Mouse (Mus musculus): ENCODE results near the gene Olfr312. TPM values are rescaled to one million over a fixed set of nuclear protein-coding genes. Genes with fewer than 3 reads are reported as not detected.

The Olfr312 gene
- polyA plus RNA-seq, 1 experiment from 2014 or later = not detected

GRCm38 (mm10) chr11:58790646-58791045 is 38.4 kb upstream of the Olfr312 start:
- Histone ChIP-seq H3K9ac (ENCODE audit: low read depth, low read length) (no peak overlapping the region), H3K36me3 (ENCODE audit: control insufficient read depth, insufficient read depth) (no peaks in the 10 kb centered on the region), H3K4me1 (replicated peaks; ENCODE audit: control insufficient read depth, insufficient read depth, low read length) (no peaks in the 10 kb centered on the region), H3K9me3 (ENCODE audit: control insufficient read depth) (no peaks in the 10 kb centered on the region), H3K4me2 (replicated peaks; ENCODE audit: low read depth) (no peak overlapping the region), H3K27ac (ENCODE audit: low read depth, low read length) (no peak overlapping the region), H3K4me3 (ENCODE audit: low read depth, low read length) (no peak overlapping the region), H3K27me3 (replicated peaks; ENCODE audit: control insufficient read depth, insufficient read depth, low read length) (no peaks in the 10 kb centered on the region)
- no peak for TF ChIP-seq CTCF (IDR thresholded peaks at IDR 0.05; ENCODE audit: low read depth)
- WGBS = 70% methylated on average over 6 of the region's 6 CpGs
- ATAC-seq = no peak

- no peak for ATAC-seq
Observed at GRCm38 (mm10) chr11:58795856-58796255, 33.2 kb upstream of the Olfr312 start.

GRCm38 (mm10) chr11:58796850-58797249 is 32.2 kb upstream of the Olfr312 start:
- Histone ChIP-seq H3K27ac (ENCODE audit: low read depth, low read length) (no peak overlapping the region), H3K4me1 (replicated peaks; ENCODE audit: control insufficient read depth, insufficient read depth, low read length) (0 out of 2 replicates have a peak, but pooled peaks cover 2% of the 10 kb centered on the region), H3K27me3 (replicated peaks; ENCODE audit: control insufficient read depth, insufficient read depth, low read length) (no peaks in the 10 kb centered on the region), H3K9me3 (ENCODE audit: control insufficient read depth) (no peaks in the 10 kb centered on the region), H3K9ac (ENCODE audit: low read depth, low read length) (no peak overlapping the region), H3K4me2 (replicated peaks; ENCODE audit: low read depth) (no peak overlapping the region), H3K36me3 (ENCODE audit: control insufficient read depth, insufficient read depth) (no peaks in the 10 kb centered on the region), H3K4me3 (ENCODE audit: low read depth, low read length) (no peak overlapping the region)
- no peak for TF ChIP-seq CTCF (IDR thresholded peaks at IDR 0.05; ENCODE audit: low read depth)
- WGBS = 73% methylated on average over 7 of the region's 7 CpGs
- no peak for ATAC-seq

More at GRCm38 (mm10) chr11:58795856-58796255, 33.2 kb upstream of the Olfr312 start:
- no peaks in the 10 kb centered on the region for H3K9me3 ChIP-seq (ENCODE audit: control insufficient read depth)
- no peaks in the 10 kb centered on the region for H3K27me3 ChIP-seq (replicated peaks; ENCODE audit: control insufficient read depth, insufficient read depth, low read length)
- no peaks in the 10 kb centered on the region for H3K4me1 ChIP-seq (replicated peaks; ENCODE audit: control insufficient read depth, insufficient read depth, low read length)
- H3K4me2 ChIP-seq (replicated peaks; ENCODE audit: low read depth) = no peak overlapping the region
- H3K27ac ChIP-seq (ENCODE audit: low read depth, low read length) = no peak overlapping the region
- no peaks in the 10 kb centered on the region for H3K36me3 ChIP-seq (ENCODE audit: control insufficient read depth, insufficient read depth)
- no peak overlapping the region for H3K9ac ChIP-seq (ENCODE audit: low read depth, low read length)
- peak; percentile 31 for TF ChIP-seq CTCF (IDR thresholded peaks at IDR 0.05; ENCODE audit: low read depth)
- WGBS = 94% methylated on average over 2 of the region's 2 CpGs
- no peak overlapping the region for H3K4me3 ChIP-seq (ENCODE audit: low read depth, low read length)

GRCm38 (mm10) chr11:58799747-58800146 is 29.3 kb upstream of the Olfr312 start:
- no peaks in the 10 kb centered on the region for H3K36me3 ChIP-seq (ENCODE audit: control insufficient read depth, insufficient read depth)
- H3K4me3 ChIP-seq (ENCODE audit: low read depth, low read length) = no peak overlapping the region
- TF ChIP-seq CTCF (IDR thresholded peaks at IDR 0.05; ENCODE audit: low read depth) = no peak
- no peaks in the 10 kb centered on the region for H3K27me3 ChIP-seq (replicated peaks; ENCODE audit: control insufficient read depth, insufficient read depth, low read length)
- no peak overlapping the region for H3K27ac ChIP-seq (ENCODE audit: low read depth, low read length)
- ATAC-seq = no peak
- no peaks in the 10 kb centered on the region for H3K9me3 ChIP-seq (ENCODE audit: control insufficient read depth)
- H3K4me2 ChIP-seq (replicated peaks; ENCODE audit: low read depth) = no peak overlapping the region
- no peak overlapping the region for H3K9ac ChIP-seq (ENCODE audit: low read depth, low read length)
- H3K4me1 ChIP-seq (replicated peaks; ENCODE audit: control insufficient read depth, insufficient read depth, low read length) = 0 out of 2 replicates have a peak, but pooled peaks cover 2% of the 10 kb centered on the region
- WGBS = 74% methylated on average over 5 of the region's 5 CpGs

GRCm38 (mm10) chr11:58801558-58802228 is 27.3 kb upstream of the Olfr312 start, which contains the start of gene Fam183b:
Gene Fam183b (minus strand): TSS chr11:58801960.
- Histone ChIP-seq H3K27me3 (replicated peaks; ENCODE audit: control insufficient read depth, insufficient read depth, low read length) (no peaks in the 10 kb centered on the region), H3K9ac (ENCODE audit: low read depth, low read length) (no peak within 1 kb of the TSS), H3K4me2 (replicated peaks; ENCODE audit: low read depth) (peak within 1 kb of the TSS; percentile 44), H3K4me3 (ENCODE audit: low read depth, low read length) (no peak within 1 kb of the TSS), H3K4me1 (replicated peaks; ENCODE audit: control insufficient read depth, insufficient read depth, low read length) (0 out of 2 replicates have a peak, but pooled peaks cover 2% of the 10 kb centered on the region), H3K36me3 (ENCODE audit: control insufficient read depth, insufficient read depth) (no peaks in the 10 kb centered on the region), H3K9me3 (ENCODE audit: control insufficient read depth) (no peaks in the 10 kb centered on the region), H3K27ac (ENCODE audit: low read depth, low read length) (no peak within 1 kb of the TSS)
- peak; percentile 53; the same call in 1 of the 2 replicates for ATAC-seq
- no peak for TF ChIP-seq CTCF (IDR thresholded peaks at IDR 0.05; ENCODE audit: low read depth)
- 6% methylated on average over 14 of the region's 14 CpGs for WGBS

GRCm38 (mm10) chr11:58803871-58804270 is 25.2 kb upstream of the Olfr312 start:
- 13% methylated on average over 4 of the region's 4 CpGs for WGBS
- H3K27ac ChIP-seq (ENCODE audit: low read depth, low read length) = no peak overlapping the region
- no peak for ATAC-seq
- 0 out of 2 replicates have a peak, but pooled peaks cover 2% of the 10 kb centered on the region for H3K4me1 ChIP-seq (replicated peaks; ENCODE audit: control insufficient read depth, insufficient read depth, low read length)
- H3K4me3 ChIP-seq (ENCODE audit: low read depth, low read length) = no peak overlapping the region
- no peak for TF ChIP-seq CTCF (IDR thresholded peaks at IDR 0.05; ENCODE audit: low read depth)
- H3K27me3 ChIP-seq (replicated peaks; ENCODE audit: control insufficient read depth, insufficient read depth, low read length) = no peaks in the 10 kb centered on the region
- no peak overlapping the region for H3K4me2 ChIP-seq (replicated peaks; ENCODE audit: low read depth)
- H3K9ac ChIP-seq (ENCODE audit: low read depth, low read length) = no peak overlapping the region
- H3K36me3 ChIP-seq (ENCODE audit: control insufficient read depth, insufficient read depth) = no peaks in the 10 kb centered on the region
- H3K9me3 ChIP-seq (ENCODE audit: control insufficient read depth) = no peaks in the 10 kb centered on the region
